Mouse (Mus musculus): ENCODE data around the gene Med25.

The Med25 gene

DNA sequence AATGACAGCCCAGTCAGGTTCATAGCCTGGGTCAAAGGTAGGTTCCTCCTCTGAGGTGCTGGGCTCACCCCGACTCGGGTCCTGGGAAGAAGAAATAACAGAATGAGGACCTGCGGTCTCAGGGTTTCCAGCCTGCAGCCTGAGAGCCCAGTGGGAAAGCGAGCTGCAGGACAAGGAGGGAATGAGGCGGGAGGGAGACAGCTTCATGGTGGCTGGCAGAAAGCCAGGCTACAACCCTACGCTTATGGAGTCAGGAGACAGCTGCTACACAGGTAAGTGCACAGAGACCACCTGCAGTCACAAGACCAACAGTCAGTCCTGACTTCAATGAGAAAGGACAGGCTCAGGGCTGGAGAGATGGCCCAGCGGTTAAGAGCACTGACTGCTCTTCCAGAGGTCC is 45.7 kb downstream of the Med25 start:
- DNase-seq: no peak

- DNase-seq: no peak
Observed at GRCm38 (mm10) chr7:44845006-44845405, 47.5 kb downstream of the Med25 start.

- no peak for DNase-seq
Observed at GRCm38 (mm10) chr7:44841825-44842463, 50.6 kb downstream of the Med25 start.

DNA sequence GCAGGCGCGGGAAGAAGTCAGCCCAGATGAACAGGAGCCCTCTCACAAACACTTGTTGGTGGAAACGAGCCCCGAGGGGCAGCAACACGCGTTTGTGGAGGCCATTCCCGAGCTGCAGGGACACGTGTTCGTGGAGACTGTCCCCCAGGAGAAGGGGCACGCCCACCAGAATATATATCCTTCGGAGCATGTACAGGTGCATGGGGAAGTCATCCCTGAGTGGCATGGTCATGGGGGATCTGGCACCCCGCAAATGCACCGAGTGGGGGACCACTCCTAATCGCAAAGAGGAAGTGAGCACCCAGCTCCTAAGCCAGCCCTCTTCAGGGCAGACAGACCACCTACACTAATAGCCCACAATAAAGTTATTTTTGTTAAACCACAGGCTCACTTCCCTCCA is 52.1 kb downstream of the Med25 start:
- DNase-seq: no peak

DNA sequence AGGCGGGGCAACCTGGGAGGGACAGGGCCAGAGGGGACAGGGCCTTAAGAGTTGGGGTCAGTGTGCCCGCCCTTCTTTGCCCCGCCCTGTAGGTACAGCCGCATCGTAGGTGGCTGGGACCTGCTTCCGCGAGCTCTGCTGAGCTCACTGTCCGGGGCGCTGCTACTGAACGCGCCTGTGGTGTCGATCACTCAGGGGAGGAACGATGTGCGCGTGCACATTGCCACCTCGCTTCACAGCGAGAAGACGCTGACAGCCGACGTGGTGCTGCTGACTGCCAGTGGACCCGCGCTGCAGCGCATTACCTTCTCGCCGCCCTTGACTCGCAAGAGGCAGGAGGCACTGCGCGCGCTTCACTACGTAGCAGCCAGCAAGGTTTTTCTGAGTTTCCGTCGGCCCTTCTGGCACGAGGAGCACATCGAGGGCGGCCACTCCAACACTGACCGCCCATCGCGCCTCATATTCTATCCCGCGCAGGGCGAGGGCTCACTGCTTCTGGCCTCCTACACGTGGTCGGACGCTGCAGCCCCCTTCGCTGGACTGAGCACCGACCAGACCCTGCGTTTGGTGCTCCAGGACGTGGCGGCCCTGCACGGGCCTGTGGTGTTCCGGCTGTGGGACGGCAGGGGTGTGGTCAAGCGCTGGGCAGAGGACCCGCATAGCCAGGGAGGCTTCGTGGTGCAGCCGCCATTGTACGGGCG is 52.9 kb downstream of the Med25 start:
- no peak for DNase-seq

- no peak for DNase-seq
Observed at GRCm38 (mm10) chr7:44839171-44839490, 53.4 kb downstream of the Med25 start.

DNA sequence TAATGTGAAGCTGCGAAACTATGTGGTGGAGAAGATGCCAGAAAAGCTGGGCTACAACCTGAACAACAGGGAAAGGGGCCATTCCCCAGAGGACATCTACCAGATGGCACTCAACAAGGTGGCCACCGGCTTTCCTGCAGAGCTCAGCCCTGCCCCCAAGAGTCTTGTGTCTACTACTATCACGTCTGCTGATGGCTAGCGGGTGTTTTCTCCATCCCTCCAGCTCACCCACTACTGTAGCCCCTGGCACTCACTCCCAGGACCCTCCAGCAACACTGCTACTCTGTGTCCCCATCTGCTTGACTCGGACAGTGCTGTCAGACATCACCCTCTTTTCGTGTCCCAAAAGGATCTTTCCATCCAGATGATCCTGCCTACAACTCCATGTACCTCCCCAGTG is 54.4 kb downstream of the Med25 start:
- no peak for DNase-seq

DNA sequence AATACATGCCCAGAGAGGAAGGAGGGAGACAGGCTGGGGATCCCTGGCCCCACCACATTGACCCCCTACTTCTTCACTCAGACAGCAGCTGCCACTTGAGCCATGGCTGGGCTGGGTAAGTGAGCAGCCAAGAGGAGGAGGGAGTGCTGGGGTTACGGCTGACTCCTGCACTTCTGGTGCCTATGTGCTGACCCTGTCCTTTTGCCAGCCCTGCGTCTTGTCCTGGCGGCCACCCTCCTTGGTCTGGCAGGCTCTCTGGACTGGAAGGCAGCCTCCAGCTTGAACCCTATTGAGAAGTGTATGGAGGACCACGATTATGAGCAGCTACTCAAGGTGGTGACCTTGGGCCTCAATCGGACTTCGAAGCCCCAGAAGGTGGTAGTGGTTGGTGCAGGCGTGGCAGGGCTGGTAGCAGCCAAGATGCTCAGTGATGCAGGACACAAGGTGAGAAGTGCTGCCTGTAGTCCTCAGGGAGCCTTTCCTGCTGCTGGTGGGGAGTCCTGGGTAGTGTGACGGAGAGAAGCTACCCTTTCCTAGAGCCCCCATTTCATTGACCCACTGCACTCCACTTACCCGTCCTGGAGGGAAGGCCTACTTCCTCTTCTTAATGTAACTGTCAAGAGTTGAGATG is 56.0 kb downstream of the Med25 start:
- DNase-seq: no peak

DNA sequence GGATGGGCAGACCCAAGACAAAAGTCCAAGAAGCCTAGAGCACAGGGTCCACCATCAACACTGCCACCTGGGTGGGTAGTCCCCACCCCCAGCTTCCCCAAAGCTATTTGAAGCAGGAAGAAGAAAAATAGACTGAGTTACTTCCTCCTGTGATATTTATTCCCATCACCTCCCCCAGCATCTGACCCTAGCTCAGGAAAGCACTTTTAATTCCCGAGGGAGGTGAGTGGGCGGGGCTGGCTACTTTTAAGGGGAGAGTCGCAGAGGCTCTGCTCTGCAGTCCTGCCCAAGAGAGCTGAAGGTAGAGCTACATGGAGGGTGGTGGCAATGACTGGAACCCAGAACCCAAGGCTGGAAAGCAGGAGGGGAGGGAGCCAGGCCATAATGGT is 56.5 kb downstream of the Med25 start:
- no peak for DNase-seq

GRCm38 (mm10) chr7:44835373-44836015 is 57.0 kb downstream of the Med25 start:
- no peak for DNase-seq

GRCm38 (mm10) chr7:44832763-44833162 is 59.7 kb downstream of the Med25 start:
- DNase-seq: no peak

DNA sequence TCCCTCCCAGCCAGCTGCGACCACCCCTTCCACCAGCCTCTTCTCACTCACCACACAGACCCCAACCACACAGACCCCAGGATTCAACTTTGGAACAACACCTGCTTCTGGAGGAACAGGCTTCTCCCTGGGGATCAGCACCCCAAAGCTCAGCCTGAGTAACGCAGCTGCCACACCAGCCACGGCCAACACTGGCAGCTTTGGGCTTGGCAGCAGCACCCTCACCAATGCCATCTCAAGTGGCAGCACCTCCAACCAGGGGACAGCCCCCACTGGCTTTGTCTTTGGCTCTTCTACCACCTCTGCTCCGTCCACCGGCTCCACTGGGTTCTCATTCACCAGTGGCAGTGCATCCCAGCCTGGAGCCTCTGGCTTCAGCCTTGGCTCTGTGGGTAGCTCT is 63.8 kb downstream of the Med25 start:
- no peak for DNase-seq

DNA sequence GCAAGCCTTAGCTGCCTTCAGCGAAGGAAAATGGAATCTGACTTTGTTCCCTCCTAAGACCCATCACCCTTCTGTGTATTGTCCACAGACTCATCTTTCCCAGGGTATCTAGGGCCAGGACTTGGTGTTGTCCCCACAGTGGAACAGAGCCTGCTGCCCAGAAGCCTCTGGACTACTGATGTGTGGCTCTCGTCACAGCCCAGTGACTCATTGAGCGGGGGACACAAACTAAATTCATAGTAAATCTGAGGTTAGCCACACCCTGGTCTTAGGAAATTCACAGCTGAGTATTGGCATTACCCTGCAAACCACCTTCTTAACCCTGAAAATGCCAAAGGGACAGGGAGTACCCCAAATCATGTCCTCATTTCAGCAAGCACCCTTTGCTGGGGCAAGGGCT is 65.7 kb downstream of the Med25 start:
- DNase-seq: no peak
